Mouse (Mus musculus) kidney, adult 11 months (tissue): ENCODE results near the gene Trim17.
A peak's percentile ranks its signal among the peaks of the same experiment; 100 is the strongest.

Experiments used
- DNase-seq: peaks from one replicate; pipeline ENCODE4 v3.0.0; 2022

Trim17 gene

DNA sequence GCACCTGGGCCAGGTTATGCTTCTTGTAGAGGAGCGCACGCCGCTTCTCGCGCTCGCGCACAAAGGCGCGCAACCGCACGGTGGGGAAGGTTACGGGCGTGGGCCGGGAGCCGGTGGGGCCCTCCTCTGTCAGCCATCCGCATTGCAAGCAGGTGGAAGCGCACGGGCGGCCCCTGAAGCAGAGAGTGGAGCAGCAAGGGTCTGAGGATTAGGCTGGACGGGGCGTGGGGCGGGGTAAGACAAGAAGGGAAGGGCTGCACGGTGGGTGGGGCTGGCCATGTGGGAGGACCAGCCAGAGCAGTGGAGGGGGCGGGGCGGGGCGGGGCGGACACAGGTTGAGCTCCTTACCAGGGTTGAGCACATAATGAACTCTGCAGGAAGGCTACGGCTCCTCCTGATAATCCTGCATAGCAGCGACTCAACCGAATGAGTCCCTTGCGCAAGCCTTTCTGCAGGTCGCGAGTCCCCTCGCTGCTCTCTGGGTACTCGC lies 39.9 kb downstream of the Trim17 start:
- DNase-seq: peak; percentile 50

DNA sequence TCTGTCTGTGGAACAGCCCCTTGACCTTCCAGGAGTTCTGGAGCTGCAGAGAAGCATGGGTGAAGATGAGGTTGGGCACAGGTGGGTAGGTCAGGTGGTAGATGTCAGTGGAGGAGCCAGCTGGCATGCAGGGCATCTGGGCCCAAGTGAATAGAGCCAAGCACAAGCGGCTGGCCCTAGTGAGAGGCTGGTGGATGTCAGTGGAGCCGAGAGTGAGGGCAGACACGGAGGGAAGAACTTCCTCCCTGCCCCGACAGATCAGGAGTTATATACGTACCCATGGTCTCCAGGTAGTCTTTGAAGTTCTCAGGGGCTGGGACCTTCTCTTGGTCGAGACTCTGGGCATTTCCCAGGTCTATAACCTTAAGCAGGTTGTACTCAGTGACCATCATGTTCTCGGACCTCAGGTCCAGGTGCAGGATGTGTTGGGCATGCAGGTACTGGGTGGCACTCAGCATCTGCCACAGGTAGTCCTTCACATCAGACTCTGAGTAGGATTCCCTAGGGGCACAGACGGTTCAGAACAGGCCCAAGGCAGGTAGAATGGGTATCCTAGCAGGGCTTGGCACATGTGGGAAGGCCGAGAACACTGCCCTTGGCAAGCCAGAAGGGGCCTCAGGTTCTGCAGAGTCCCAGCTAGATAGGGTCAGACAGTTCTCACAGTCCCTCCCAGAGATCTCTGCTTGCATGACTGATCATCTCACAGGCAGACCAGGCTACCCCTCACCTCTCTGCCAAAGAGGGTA lies 40.7 kb downstream of the Trim17 start:
- no peak for DNase-seq

DNA sequence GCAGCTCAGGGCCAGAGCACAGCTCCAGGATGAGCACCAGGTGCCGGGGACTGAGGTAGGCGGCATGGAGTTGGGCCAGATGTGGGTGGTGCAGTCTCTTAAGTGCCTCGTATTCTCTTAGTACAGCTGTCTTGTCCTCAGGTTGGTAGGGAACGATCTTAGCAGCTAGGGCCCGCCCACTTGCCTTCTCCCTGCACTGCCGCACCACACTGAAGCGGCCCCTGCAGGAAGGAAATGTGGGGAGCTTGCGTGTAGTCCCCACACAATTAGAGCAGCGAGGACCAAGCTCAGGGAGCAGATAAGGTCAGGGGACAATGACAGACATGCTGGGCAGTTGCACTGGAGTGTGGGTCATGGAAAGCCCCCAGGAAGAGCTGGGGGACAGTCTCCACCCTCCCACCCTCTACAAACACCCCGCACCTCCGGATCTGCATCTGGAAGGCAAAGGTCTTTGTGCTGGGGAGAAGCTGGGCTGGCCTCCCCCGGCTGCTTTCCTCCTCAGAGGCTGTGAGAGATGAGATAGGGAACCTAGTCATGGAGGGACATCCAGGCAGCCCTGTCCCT lies 41.4 kb downstream of the Trim17 start:
- no peak for DNase-seq

DNA sequence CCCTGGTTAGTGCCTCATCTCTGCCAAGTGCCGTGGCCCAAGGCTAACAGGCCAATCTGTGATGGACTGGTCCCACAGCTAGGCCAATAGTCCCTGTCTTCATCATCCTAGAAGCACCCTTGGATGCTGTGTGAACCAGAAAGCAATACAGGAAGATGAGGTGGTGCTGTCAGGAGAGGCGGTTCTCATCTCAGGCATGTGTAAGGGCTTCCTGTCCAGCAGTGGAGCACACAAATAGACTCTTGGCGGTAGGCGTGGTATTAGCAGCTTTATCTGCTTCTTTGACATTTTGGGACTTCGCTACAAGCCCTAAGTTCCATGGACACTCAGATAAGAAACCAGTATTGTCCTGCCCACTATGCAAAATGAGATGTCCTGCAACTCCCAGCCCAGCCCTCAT lies 43.1 kb downstream of the Trim17 start:
- no peak for DNase-seq

GRCm38 (mm10) chr11:58999158-58999557 lies 44.7 kb downstream of the Trim17 start:
- DNase-seq: no peak

DNA sequence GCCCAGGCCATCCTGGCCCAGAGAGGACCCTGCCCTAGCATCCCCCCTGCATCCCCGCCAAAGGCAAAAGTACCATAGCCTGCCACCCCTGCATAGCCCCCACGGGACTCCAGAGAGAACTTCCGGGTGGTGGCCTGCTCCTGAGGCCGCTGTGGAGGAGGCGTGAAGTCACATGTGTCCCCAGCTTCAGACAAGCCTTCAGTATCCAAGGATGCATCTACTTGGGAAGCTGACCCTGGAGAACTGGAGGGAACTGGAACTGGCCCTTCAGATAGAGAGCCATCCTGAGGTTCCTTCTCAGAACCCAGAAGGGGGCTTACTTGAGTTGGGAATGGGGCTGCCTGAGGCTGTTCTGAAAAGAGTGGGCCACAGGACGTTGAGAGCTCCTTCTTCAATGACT lies 45.3 kb downstream of the Trim17 start:
- DNase-seq: no peak

DNA sequence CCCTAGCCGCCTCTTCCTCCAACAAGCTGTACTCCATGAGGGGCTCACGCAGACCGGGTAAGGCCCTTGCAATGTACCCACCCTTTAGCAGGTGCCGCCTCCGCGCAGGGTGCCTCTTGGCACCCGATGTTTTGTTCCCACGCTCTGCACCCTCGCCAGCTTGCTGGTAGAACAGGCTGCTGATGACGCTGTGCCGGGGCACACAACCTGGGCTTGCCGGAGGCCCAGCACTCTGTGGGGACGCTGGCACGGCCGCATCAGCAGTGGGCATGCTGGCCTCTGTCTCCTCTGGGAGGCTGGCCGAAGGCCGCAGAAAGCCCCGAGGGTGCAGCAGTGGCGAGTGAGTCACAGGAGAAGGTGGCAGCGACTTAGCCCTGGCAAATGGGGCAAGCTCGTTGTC lies 46.1 kb downstream of the Trim17 start:
- DNase-seq: no peak

GRCm38 (mm10) chr11:59002327-59003079 lies 48.0 kb downstream of the Trim17 start:
- DNase-seq: no peak

DNA sequence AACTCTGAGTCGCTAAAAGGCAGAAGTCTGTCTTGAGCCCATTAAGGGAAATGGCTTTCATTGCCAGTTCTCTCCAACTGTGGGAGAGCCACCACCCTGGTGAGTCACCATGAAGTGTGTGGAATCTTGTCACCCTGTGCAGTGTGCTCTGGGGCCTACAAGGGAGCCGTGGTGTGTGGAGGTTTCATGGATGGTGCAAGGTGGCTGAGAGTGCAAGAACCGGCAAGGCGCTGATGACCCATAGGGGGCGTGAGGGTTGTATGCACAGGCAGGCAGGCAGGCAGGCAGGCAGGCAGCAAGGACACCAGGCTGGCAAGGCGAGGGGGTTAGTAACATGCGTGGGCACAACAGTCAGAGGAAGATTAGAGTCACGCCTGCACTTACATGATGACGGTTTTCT lies 60.6 kb downstream of the Trim17 start:
- DNase-seq: no peak
